Mouse (Mus musculus) C2C12 (cell line): Measurements from ENCODE around the gene Ptges3l.

Source experiments
- CTCF ChIP-seq: IDR thresholded peaks from one replicate; pipeline ENCODE4 v1.5.1; 2011; ENCODE audit not compliant: control insufficient read depth, insufficient read depth, insufficient read length
- FOSL1 ChIP-seq: IDR thresholded peaks from one replicate; pipeline ENCODE4 v1.8.0; 2011; ENCODE audit warnings: mild to moderate bottlenecking, low read length; ENCODE audit not compliant: poor library complexity, insufficient read depth, severe bottlenecking
- MYOD1 ChIP-seq: IDR thresholded peaks from one replicate; pipeline ENCODE4 v1.6.1; 2011; ENCODE audit warnings: low read depth; ENCODE audit not compliant: control insufficient read depth, insufficient read length
- USF1 ChIP-seq: IDR thresholded peaks from one replicate; pipeline ENCODE4 v1.6.1; 2011; ENCODE audit warnings: low read depth, mild to moderate bottlenecking, control low read depth, moderate library complexity

- TF ChIP-seq CTCF (no peak), FOSL1 (no peak), USF1 (no peak), MYOD1 (no peak)
Measured at GRCm38 (mm10) chr11:101417101-101417855, 7.9 kb downstream of the Ptges3l start, which contains the start of gene Aarsd1.
